Mouse (Mus musculus) midbrain, embryonic 13.5 days (tissue): ENCODE results near the gene Chrd. TPM values are rescaled to one million over a fixed set of nuclear protein-coding genes. Genes with fewer than 3 reads are reported as not detected.

Source experiments
- ATAC-seq: fragments of 200-750 bp; cut with Nextera tagmentation; 2 replicates; pipeline ENCODE4 v1.8.0; 2017; ENCODE audit warnings: mild to moderate bottlenecking, moderate TSS enrichment, moderate library complexity
- H3K27ac ChIP-seq: fragments of 300-500 bp; sonication (generic); 2 replicates; pipeline ENCODE4 v1.5.1; 2015; ENCODE audit warnings: inconsistent platforms, mild to moderate bottlenecking, moderate library complexity
- H3K27me3 ChIP-seq: fragments of 300-500 bp; sonication (generic); 2 replicates; pipeline ENCODE4 v1.6.1; 2015; ENCODE audit warnings: mild to moderate bottlenecking, inconsistent platforms
- H3K36me3 ChIP-seq: fragments of 300-500 bp; sonication (generic); 2 replicates; pipeline ENCODE4 v1.6.1; 2015; ENCODE audit warnings: mild to moderate bottlenecking, inconsistent platforms
- H3K4me1 ChIP-seq: fragments of 300-500 bp; sonication (generic); replicated peaks from 2 replicates; pipeline ENCODE4 v1.6.1; 2015; ENCODE audit warnings: inconsistent platforms
- H3K4me2 ChIP-seq: fragments of 300-500 bp; sonication (generic); replicated peaks from 2 replicates; pipeline ENCODE4 v1.6.1; 2015; ENCODE audit warnings: moderate library complexity, mild to moderate bottlenecking, inconsistent platforms
- H3K4me3 ChIP-seq: fragments of 300-500 bp; sonication (generic); replicated peaks from 2 replicates; pipeline ENCODE4 v1.5.1; 2015; ENCODE audit warnings: mild to moderate bottlenecking, inconsistent platforms
- H3K9ac ChIP-seq: fragments of 300-500 bp; sonication (generic); replicated peaks from 2 replicates; pipeline ENCODE4 v1.6.1; 2015; ENCODE audit warnings: mild to moderate bottlenecking, inconsistent platforms
- H3K9me3 ChIP-seq: fragments of 300-500 bp; sonication (generic); 2 replicates; pipeline ENCODE4 v1.6.1; 2016; ENCODE audit warnings: mild to moderate bottlenecking, inconsistent platforms
- WGBS: fragments of 180-500 bp; shearing (Covaris S2); methylation state at CpG from one replicate; pipeline ENCODE4 v1.1.7; 2015; 5-methylcytosine and 5-hydroxymethylcytosine counted together
- polyA plus RNA-seq: library from polyadenylated mRNA; unstranded; fragments of >200 nt; fragmentation: Nextera tagmentation; extraction: Ambion mirVana; gene quantifications from 2 replicates; pipeline ENCODE4 v1.2.1, GENCODE M21; 2015

Chrd gene
- polyA plus RNA-seq, 1 experiment from 2014 or later, result 3.8 TPM

DNA sequence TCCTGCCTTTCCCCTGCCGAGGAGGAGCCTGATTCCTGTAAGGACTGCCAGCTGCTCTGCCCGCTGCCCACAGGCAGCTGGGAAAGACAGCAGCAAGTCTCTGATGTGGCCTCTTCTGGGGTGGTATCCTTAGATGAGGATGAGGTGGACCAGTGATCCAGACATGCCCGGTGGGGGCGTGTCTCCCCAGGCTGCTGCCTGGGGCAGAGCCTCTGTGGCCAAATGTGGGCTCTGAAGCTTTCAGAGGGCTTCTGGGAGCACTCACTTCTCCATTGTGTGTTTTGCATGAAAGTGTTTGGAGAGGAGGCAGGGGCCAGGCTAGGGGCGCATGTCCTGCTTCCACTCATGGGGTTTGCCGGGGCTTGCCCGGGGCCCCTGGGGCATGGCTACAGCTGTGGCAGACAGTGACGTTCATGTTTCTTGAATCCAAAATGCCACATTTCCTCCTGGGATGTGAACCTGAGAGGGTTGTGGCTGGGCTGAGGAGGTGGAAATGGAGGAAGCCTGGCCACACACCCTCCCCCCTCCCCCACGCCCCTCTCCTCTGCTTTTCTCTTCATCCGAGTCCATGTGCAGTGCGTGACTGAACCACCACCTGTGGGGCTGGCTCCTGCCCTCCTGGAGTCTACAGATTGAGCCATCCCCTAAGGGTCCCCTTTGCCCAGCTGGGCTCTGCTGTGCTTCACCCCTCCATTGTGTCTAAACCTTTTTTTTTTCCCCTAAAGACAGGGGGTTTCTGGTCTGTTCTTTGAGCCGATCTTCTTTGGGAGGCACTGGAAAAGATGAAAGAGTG lies 31.0 kb upstream of the Chrd start:
- Histone ChIP-seq H3K27me3 (no peaks in the 10 kb centered on the region), H3K4me1 (peaks cover 31% of the 10 kb centered on the region), H3K4me2 (no peak overlapping the region; the same call in 1 of the 2 replicates), H3K27ac (peak overlapping the region; percentile 71), H3K4me3 (no peak overlapping the region), H3K9me3 (no peaks in the 10 kb centered on the region), H3K9ac (peak overlapping the region; percentile 55), H3K36me3 (peaks cover 71% of the 10 kb centered on the region)
- 6% methylated on average over 12 of the region's 12 CpGs for WGBS
- peak; percentile 61 for ATAC-seq

DNA sequence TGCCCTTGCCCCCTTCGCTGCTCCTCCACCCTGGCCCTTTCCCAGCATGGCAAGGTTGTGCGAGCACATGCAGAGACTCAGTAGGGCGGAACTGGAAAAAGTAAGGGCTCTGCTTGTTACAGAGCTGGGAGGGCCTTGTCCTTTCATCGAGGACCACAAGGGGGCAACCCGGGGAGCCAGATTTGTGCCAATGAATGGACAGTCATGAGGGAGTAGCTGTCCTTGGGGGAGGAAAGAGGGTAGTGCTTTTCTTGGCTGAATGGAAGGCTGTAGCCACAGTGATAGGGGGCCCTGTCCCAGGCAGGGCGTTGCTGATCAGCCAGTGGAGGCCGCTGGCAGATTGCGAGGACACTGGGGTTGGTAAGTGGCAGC lies 30.4 kb upstream of the Chrd start:
- peaks cover 31% of the 10 kb centered on the region for H3K4me1 ChIP-seq
- H3K36me3 ChIP-seq, result peaks cover 77% of the 10 kb centered on the region
- peak overlapping the region; percentile 55 for H3K9ac ChIP-seq
- H3K9me3 ChIP-seq, result no peaks in the 10 kb centered on the region
- WGBS, result 3% methylated on average over 8 of the region's 8 CpGs
- H3K27me3 ChIP-seq, result no peaks in the 10 kb centered on the region
- H3K27ac ChIP-seq, result peak overlapping the region; percentile 71
- no peak overlapping the region for H3K4me3 ChIP-seq
- H3K4me2 ChIP-seq, result no peak overlapping the region
- ATAC-seq, result peak; percentile 77

DNA sequence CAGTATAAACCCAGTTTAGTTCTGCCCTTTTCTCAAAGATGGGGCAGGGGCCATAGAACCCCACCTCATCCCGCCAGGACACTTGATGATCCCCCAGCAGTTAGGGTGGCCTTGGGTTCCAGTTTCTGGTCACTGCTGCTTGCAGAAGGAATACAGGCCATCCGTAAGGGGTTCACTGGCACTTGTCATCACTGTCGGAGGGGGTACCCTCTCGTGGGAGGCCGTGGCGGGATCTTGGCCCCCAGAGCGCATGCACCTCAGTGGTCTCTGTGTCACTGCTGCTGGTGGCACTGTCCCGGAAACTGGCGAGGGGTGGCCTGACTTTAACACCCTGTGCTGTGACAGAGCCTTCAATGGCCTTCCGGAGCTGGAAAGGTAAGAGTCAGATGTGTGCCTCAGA lies 29.9 kb upstream of the Chrd start:
- H3K36me3 ChIP-seq, result peaks cover 83% of the 10 kb centered on the region
- no peaks in the 10 kb centered on the region for H3K9me3 ChIP-seq
- no peak overlapping the region for H3K9ac ChIP-seq
- no peak overlapping the region for H3K4me3 ChIP-seq
- H3K4me2 ChIP-seq, result no peak overlapping the region; the same call in 1 of the 2 replicates
- 95% methylated on average over 10 of the region's 10 CpGs for WGBS
- H3K27ac ChIP-seq, result no peak overlapping the region
- peaks cover 31% of the 10 kb centered on the region for H3K4me1 ChIP-seq
- no peaks in the 10 kb centered on the region for H3K27me3 ChIP-seq
- ATAC-seq, result no peak; the same call in 1 of the 2 replicates

DNA sequence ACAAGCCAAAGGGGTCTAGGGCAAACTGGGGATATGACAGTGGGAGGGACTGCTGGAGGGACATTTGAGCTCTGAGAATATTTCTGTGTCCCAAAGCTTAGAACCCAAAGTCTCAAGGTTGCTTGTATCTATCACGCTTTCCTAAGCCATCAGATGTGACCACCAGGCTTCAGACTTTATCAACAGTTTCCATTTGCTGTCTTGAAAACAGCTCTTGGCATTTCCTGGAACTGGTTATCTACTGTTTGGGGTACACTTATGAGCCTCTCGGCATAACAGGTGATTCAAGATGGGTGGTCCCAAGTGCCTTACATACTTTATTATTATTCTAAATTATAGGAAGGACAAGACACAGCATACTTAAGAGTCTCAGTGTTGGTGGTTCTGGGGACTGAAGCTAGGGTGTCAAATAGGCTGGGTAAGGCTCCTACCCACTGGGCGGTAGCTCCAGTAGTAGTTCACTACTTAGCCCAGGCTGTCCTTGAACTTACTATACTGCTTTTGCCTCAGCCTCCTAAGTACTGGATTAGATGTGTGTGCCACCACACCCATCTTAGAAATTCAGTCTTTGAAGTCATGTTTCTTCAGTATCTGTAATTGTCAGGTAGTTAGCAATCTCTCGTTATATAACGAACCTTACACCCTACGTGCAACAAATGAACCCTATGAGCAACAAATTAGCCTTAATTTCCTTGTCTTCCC lies 29.1 kb upstream of the Chrd start:
- WGBS, result 93% methylated on average over 6 of the region's 6 CpGs
- no peak overlapping the region for H3K27ac ChIP-seq
- peaks cover 86% of the 10 kb centered on the region for H3K36me3 ChIP-seq
- ATAC-seq, result no peak
- H3K4me1 ChIP-seq, result peaks cover 31% of the 10 kb centered on the region
- H3K9ac ChIP-seq, result no peak overlapping the region
- H3K27me3 ChIP-seq, result no peaks in the 10 kb centered on the region
- H3K9me3 ChIP-seq, result no peaks in the 10 kb centered on the region
- no peak overlapping the region for H3K4me2 ChIP-seq
- H3K4me3 ChIP-seq, result no peak overlapping the region

DNA sequence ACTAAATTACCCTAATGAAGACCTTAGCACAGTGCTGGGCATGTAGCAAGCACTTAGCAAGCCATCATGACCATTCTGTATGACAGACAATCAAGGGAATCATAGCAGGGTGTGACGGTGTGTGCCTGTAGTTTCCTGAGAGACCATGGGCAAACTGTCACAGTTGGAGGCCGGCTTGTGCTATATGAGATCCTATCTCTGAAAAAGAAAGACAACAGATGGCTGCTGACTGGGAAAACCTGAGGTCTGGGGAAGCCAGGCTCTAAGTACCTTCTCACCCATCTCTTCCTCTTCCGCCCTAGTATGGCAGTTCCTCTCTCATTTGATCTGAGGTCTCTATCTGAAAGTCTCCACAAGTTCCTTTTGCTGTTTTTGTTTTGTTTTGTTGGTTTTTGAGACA lies 27.1 kb upstream of the Chrd start:
- no peak overlapping the region for H3K9ac ChIP-seq
- no peaks in the 10 kb centered on the region for H3K9me3 ChIP-seq
- H3K4me2 ChIP-seq, result no peak overlapping the region
- H3K36me3 ChIP-seq, result peaks cover 75% of the 10 kb centered on the region
- ATAC-seq, result no peak
- no peak overlapping the region for H3K4me3 ChIP-seq
- H3K27me3 ChIP-seq, result no peaks in the 10 kb centered on the region
- H3K4me1 ChIP-seq, result peaks cover 23% of the 10 kb centered on the region
- 80% methylated on average over 3 of the region's 3 CpGs for WGBS
- no peak overlapping the region for H3K27ac ChIP-seq

DNA sequence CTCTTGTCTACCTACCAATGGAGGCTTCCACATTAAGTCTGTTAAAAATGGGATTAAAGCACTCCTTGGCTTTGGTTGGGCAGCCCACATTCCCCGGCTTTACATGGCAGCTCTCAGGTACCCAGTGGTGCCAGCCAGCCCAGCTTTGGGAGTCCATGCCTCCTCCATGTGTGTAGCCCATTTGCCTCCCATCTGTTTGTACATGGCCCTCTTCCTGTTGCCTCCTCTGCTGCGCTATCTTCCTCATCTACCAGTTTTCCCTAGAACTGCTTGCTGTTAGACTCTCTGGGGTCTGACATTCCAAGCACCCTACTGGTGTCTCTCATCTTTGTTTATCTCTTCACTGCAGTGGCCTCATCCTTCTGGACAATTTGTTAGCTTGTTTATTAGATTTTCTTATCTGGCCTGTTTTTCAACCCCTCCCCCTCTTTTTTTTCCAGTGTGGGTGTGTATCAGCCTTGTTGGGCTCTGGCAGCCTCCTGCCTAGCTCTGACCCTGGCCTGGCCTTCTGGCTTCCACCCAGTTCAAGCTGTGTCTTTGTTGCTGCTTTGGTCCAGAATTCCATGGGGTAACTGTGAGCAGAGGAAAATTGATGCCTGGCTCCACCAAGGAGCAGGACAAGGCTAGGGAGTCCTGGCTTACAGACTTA lies 26.4 kb upstream of the Chrd start:
- Histone ChIP-seq H3K27ac (no peak overlapping the region), H3K4me1 (peaks cover 18% of the 10 kb centered on the region), H3K4me3 (no peak overlapping the region), H3K27me3 (no peaks in the 10 kb centered on the region), H3K4me2 (no peak overlapping the region), H3K9me3 (no peaks in the 10 kb centered on the region), H3K9ac (no peak overlapping the region), H3K36me3 (peaks cover 77% of the 10 kb centered on the region)
- WGBS, result 90% methylated on average over 2 of the region's 2 CpGs
- no peak for ATAC-seq

DNA sequence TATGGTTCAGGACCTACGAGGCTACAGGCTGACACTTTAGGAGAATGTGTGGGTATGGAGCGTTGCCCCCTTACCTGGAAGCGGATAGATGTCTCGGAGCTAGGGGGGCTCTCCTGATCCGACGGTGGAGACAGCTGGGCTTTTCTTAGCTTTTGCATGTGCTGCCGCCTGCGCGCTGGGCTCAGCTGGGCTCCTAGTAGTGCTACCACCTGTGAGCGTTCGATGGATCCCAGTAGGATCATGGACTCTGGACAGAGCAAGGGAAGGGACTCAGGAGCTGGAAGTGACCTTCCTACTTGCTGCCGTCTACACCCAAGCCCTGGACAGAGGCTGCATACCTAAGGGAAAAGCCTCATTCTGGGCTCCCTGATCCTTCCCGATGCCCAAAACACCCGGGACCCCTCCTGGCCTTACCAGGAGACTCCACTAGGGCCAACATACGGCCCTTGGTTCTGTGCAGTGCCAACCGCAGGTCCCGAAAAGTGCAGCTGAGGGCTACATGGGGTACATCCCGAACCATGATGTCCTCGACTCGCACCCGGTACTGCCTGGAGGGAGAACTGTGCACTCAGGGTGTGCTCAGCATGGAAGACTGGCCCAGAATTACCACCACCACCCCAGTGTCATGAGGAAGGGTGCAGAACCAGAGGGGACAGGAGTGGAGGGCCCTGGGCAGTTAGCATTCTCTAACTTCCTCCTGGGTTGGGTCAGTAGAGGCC lies 24.5 kb upstream of the Chrd start:
- Histone ChIP-seq H3K27ac (no peak overlapping the region), H3K4me1 (peaks cover 2% of the 10 kb centered on the region; the same call in 1 of the 2 replicates), H3K27me3 (no peaks in the 10 kb centered on the region), H3K4me3 (no peak overlapping the region), H3K9ac (no peak overlapping the region), H3K36me3 (peaks cover 86% of the 10 kb centered on the region), H3K9me3 (no peaks in the 10 kb centered on the region), H3K4me2 (no peak overlapping the region)
- WGBS, result 91% methylated on average over 21 of the region's 21 CpGs
- peak; percentile 22; the same call in 1 of the 2 replicates for ATAC-seq

DNA sequence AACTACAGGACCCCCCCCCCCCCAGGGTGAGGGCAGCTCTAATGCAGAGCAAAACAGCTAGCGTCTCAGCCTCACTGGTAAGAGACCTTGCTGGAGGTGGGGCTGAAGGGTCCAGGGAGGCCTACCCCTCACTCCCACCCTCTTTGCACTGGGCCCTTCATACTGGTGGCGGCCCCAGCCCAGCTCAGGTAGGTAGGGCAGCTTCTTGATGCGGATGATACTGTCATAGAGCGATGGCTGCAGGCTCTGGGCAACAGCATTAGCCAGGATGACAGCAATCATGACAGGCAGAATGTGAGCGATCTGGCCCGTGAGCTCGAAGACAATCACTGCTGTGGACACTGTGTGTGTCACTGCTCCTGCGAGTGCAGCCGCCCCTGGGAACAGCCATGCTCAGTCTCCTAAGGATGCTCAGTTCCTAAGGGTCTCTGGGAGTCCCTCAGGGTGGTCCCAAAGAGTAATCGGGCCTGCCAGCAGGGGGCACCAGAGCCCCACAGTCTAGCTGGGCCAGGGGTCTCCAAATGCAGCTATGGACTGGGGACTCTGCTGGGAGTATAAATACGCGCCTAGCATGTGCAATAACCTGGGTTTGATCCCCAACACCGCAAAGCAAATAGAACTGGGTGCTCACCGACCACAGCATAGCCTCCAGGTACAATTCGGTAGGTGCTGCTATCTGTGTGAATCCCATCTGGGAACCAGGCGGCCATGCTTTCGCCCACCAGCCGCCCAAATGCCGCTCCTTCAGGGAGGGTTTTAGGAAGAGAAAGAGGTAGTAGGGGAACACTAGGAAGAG lies 23.8 kb upstream of the Chrd start:
- no peaks in the 10 kb centered on the region for H3K27me3 ChIP-seq
- peaks cover 10% of the 10 kb centered on the region for H3K4me1 ChIP-seq
- peaks cover 78% of the 10 kb centered on the region for H3K36me3 ChIP-seq
- WGBS, result 74% methylated on average over 19 of the region's 19 CpGs
- no peak overlapping the region for H3K9ac ChIP-seq
- no peak overlapping the region for H3K4me2 ChIP-seq
- no peaks in the 10 kb centered on the region for H3K9me3 ChIP-seq
- ATAC-seq, result peak; percentile 77
- H3K27ac ChIP-seq, result no peak overlapping the region
- H3K4me3 ChIP-seq, result no peak overlapping the region

DNA sequence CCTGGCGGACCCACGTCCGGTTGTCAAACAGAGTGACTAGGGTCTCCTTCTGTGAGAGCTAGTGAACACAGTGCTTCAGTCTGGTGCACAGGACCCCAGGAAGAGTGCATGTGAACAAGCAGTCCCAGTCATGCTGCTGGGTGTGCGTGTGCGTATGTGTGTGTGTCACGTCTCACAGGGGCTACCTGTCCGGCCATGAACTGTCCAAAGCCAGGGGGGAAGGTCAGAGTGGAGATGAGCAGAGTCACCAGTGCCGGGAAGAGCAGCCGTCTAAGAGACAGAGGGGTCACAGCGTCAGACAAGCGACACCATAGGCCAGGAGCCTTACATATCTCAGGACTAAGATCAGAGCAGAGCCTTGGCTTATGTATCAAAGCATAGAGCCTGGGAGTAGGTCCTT lies 22.6 kb upstream of the Chrd start:
- Histone ChIP-seq H3K36me3 (peaks cover 67% of the 10 kb centered on the region), H3K4me3 (no peak overlapping the region), H3K4me2 (no peak overlapping the region), H3K9me3 (no peaks in the 10 kb centered on the region), H3K27ac (no peak overlapping the region), H3K4me1 (peaks cover 22% of the 10 kb centered on the region), H3K27me3 (no peaks in the 10 kb centered on the region), H3K9ac (no peak overlapping the region)
- ATAC-seq, result no peak
- WGBS, result 96% methylated on average over 11 of the region's 11 CpGs

DNA sequence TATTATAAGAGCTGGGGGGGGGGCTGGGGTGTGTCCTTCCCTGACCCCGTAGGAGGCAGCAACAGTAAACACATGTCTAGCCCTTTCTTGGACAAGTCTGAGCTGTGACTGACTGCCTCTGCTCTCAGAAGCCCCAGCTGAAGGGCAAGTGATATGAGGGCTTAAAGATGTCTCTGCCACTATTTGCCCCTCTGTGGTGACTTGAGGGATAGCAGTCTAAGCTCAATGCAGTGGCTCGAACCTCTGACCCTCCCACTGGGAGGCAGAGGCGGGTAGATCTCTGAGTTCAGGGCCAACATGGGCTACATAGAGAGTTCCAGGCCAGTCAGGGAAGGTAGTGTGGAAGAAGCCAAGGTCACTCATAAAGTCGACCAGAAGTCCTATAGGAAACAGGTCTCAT lies 22.1 kb upstream of the Chrd start:
- H3K27ac ChIP-seq, result no peak overlapping the region
- H3K4me2 ChIP-seq, result no peak overlapping the region
- no peaks in the 10 kb centered on the region for H3K27me3 ChIP-seq
- H3K4me3 ChIP-seq, result no peak overlapping the region
- no peak for ATAC-seq
- 92% methylated on average over 4 of the region's 4 CpGs for WGBS
- no peaks in the 10 kb centered on the region for H3K9me3 ChIP-seq
- H3K9ac ChIP-seq, result no peak overlapping the region
- peaks cover 63% of the 10 kb centered on the region for H3K36me3 ChIP-seq
- H3K4me1 ChIP-seq, result peaks cover 27% of the 10 kb centered on the region

DNA sequence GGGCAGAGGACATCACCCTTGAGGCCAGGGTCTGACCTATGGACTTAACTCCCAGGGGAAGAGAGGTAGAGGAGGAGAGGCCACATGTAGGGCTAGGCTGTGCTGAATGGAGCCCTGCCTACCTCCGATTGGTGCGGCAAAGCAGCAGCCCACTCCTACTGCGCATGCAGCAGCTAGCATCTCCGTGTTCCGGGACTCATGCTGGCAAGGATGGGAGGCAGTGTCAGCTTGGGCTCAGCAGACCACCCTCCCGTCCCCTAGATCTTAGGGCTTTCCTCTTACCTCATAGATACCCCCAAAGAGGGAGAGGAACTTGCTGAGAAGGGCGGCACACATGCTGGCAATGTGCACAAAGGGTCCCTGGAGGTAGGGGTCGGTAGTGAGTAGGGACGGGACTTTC lies 20.7 kb upstream of the Chrd start:
- Histone ChIP-seq H3K36me3 (peaks cover 49% of the 10 kb centered on the region), H3K4me1 (peaks cover 36% of the 10 kb centered on the region), H3K4me2 (no peak overlapping the region), H3K27ac (no peak overlapping the region; the same call in 1 of the 2 replicates), H3K9me3 (no peaks in the 10 kb centered on the region), H3K9ac (no peak overlapping the region), H3K4me3 (no peak overlapping the region), H3K27me3 (no peaks in the 10 kb centered on the region)
- ATAC-seq, result no peak
- 72% methylated on average over 9 of the region's 9 CpGs for WGBS
